ENCODE assay signal across 26 mouse cellular contexts in genomic region chr3:133541000-133541399, GRCm38 (mm10). TPM values are rescaled to one million over a fixed set of nuclear protein-coding genes. Genes with fewer than 3 reads are reported as not detected.
DNase-seq lines count a peak whose midpoint lies in the region; ATAC-seq and TF ChIP-seq lines count a peak whose summit lies in the region.
"Had no signal": no experiment of that assay in that cellular context is flagged by ENCODE, and none has a peak within 500 bp of the region (broad histone marks: within the 10 kb centered on the region; RNA-seq: fewer than 3 reads in every experiment).

No protein-coding gene starts in this region.

- H3K4me1 ChIP-seq in megakaryocyte, embryonic 14.5 days, result peaks cover 37% of the 10 kb centered on the region
- H3K4me1 ChIP-seq in midbrain, embryonic 15.5 days, result peaks cover 24% of the 10 kb centered on the region
- peaks cover 22% of the 10 kb centered on the region for H3K4me1 ChIP-seq in midbrain, embryonic 10.5 days
- peaks cover 16% of the 10 kb centered on the region; the same call in 1 of the 2 replicates for H3K4me1 ChIP-seq in embryonic facial prominence, embryonic 10.5 days
- H3K4me1 ChIP-seq: intestine, embryonic 15.5 days had no signal

- peak; percentile 28 for DNase-seq in heart, adult 11 months
- no peak for DNase-seq in heart, postnatal 14 days
- no peak for DNase-seq in midbrain, embryonic 10.5 days (ENCODE audit: low spot score)
- no peak for DNase-seq in embryonic facial prominence, embryonic 10.5 days (ENCODE audit: low spot score)
- DNase-seq in layer of hippocampus, adult 2 months (ENCODE audit: low spot score in 2 of 2), result no peak
- DNase-seq: adrenal gland, adult 8-10 months; adrenal gland, postnatal 25 days; cerebellum, adult 11-12 months; cerebellum, adult 8-10 months; cerebellum, postnatal 14 days; forebrain, postnatal 0 days; gastrocnemius, adult 2 months; gastrocnemius, postnatal 14 days; heart, adult 18-20 months; heart, postnatal 10 days; heart, postnatal 4 days had no signal

- TF ChIP-seq CTCF in layer of hippocampus, adult 2 months (conservative IDR thresholded peaks at IDR 0.05), result no peak

- no peaks in the 10 kb centered on the region for H3K27me3 ChIP-seq in megakaryocyte, embryonic 14.5 days (replicated peaks)
- H3K27me3 ChIP-seq in midbrain, embryonic 15.5 days (replicated peaks), result no peaks in the 10 kb centered on the region
- H3K27me3 ChIP-seq in midbrain, embryonic 10.5 days (ENCODE audit: low read depth, poor library complexity, severe bottlenecking), result peaks cover 8% of the 10 kb centered on the region; the same call in 1 of the 2 replicates
- H3K27me3 ChIP-seq in embryonic facial prominence, embryonic 10.5 days (replicated peaks; ENCODE audit: low read depth, poor library complexity, severe bottlenecking), result 0 out of 2 replicates have a peak, but pooled peaks cover 5% of the 10 kb centered on the region
- H3K27me3 ChIP-seq: embryonic facial prominence, embryonic 12.5 days; embryonic facial prominence, embryonic 15.5 days; heart, embryonic 12.5 days; heart, embryonic 15.5 days; intestine, embryonic 15.5 days had no signal

- H3K4me3 ChIP-seq in megakaryocyte, embryonic 14.5 days (replicated peaks), result peak overlapping the region; percentile 38
- no peak overlapping the region for H3K4me3 ChIP-seq in midbrain, embryonic 15.5 days
- no peak overlapping the region for H3K4me3 ChIP-seq in midbrain, embryonic 10.5 days
- no peak overlapping the region for H3K4me3 ChIP-seq in embryonic facial prominence, embryonic 10.5 days
- no peak overlapping the region for H3K4me3 ChIP-seq in layer of hippocampus, adult 2 months
- H3K4me3 ChIP-seq: embryonic facial prominence, embryonic 12.5 days; embryonic facial prominence, embryonic 15.5 days; gastrocnemius, adult 2 months; heart, embryonic 12.5 days; heart, embryonic 15.5 days; intestine, embryonic 15.5 days had no signal

- intact Hi-C loops in heart, postnatal 14 days (cut with DNase I), result loop anchor here (5.0 to 10.0 kb wide), 4 partner anchors 39 to 694 kb away; partner anchors contain the start of genes Cxxc4 and Ppa2

- no peak overlapping the region for H3K9ac ChIP-seq in midbrain, embryonic 15.5 days
- H3K9ac ChIP-seq: embryonic facial prominence, embryonic 12.5 days; embryonic facial prominence, embryonic 15.5 days; forebrain, postnatal 0 days; heart, embryonic 12.5 days; heart, embryonic 15.5 days; intestine, embryonic 15.5 days had no signal

- H3K36me3 ChIP-seq in megakaryocyte, embryonic 14.5 days (replicated peaks; ENCODE audit: low read length), result peaks cover 32% of the 10 kb centered on the region
- H3K36me3 ChIP-seq in midbrain, embryonic 15.5 days (replicated peaks), result 0 out of 2 replicates have a peak, but pooled peaks cover 3% of the 10 kb centered on the region
- H3K36me3 ChIP-seq in midbrain, embryonic 10.5 days, result peaks cover 28% of the 10 kb centered on the region
- H3K36me3 ChIP-seq in embryonic facial prominence, embryonic 10.5 days (replicated peaks), result peaks cover 28% of the 10 kb centered on the region
- H3K36me3 ChIP-seq: intestine, embryonic 15.5 days had no signal

- no peaks in the 10 kb centered on the region for H3K9me3 ChIP-seq in megakaryocyte, embryonic 14.5 days
- H3K9me3 ChIP-seq in midbrain, embryonic 15.5 days, result no peaks in the 10 kb centered on the region
- peaks cover 8% of the 10 kb centered on the region; the same call in 1 of the 2 replicates for H3K9me3 ChIP-seq in midbrain, embryonic 10.5 days (replicated peaks)
- 0 out of 2 replicates have a peak, but pooled peaks cover 3% of the 10 kb centered on the region for H3K9me3 ChIP-seq in embryonic facial prominence, embryonic 10.5 days
- H3K9me3 ChIP-seq: embryonic facial prominence, embryonic 12.5 days; embryonic facial prominence, embryonic 15.5 days; heart, embryonic 15.5 days; intestine, embryonic 15.5 days had no signal

- no peak for ATAC-seq in megakaryocyte, adult 5-6 weeks (ENCODE audit: poor library complexity, severe bottlenecking)
- ATAC-seq in midbrain, embryonic 15.5 days (replicated peaks), result no peak
- ATAC-seq: activated CD4-positive, CD25-positive, alpha-beta regulatory T cell, adult 4 months; forebrain, embryonic 14.5 days; forebrain, postnatal 0 days; intestine, embryonic 15.5 days had no signal

- H3K4me2 ChIP-seq in midbrain, embryonic 15.5 days, result peak overlapping the region; percentile 15; the same call in 1 of the 2 replicates
- H3K4me2 ChIP-seq: embryonic facial prominence, embryonic 12.5 days; embryonic facial prominence, embryonic 15.5 days; heart, embryonic 12.5 days; intestine, embryonic 15.5 days had no signal

- no peak overlapping the region for H3K27ac ChIP-seq in midbrain, embryonic 15.5 days
- H3K27ac ChIP-seq in midbrain, embryonic 10.5 days (replicated peaks), result no peak overlapping the region
- no peak overlapping the region for H3K27ac ChIP-seq in embryonic facial prominence, embryonic 10.5 days (replicated peaks)
- H3K27ac ChIP-seq in layer of hippocampus, adult 2 months, result no peak overlapping the region
- H3K27ac ChIP-seq: embryonic facial prominence, embryonic 12.5 days; embryonic facial prominence, embryonic 15.5 days; gastrocnemius, adult 2 months; heart, embryonic 15.5 days; intestine, embryonic 15.5 days had no signal

RNA-seq across cellular contexts. Expression of gene Tet2, which starts 3.9 kb away (rescaled TPM):
- total RNA-seq in heart, postnatal 14 days (2021), result 10 to 100 TPM; 32.3 to 36.3 TPM
- 1.8 TPM in 1 of 2 replicates, not detected in the other for polyA plus RNA-seq in megakaryocyte, embryonic 14.5 days (2012; ENCODE audit: insufficient read depth, low replicate concordance)
- 62.8 and 68.7 TPM in 2 replicates for total RNA-seq in megakaryocyte, adult 5-6 weeks (2015)
- total RNA-seq in megakaryocyte, adult 5-6 weeks (2017), result 68.7 and 85.7 TPM in 2 replicates
- 23.0 and 25.4 TPM in 2 replicates for polyA plus RNA-seq in midbrain, embryonic 15.5 days (2015; fragmentation: Nextera tagmentation; extraction: Ambion mirVana)
- 14.6 and 19.7 TPM in 2 replicates for polyA plus RNA-seq in midbrain, embryonic 10.5 days (2016; fragmentation: Nextera tagmentation; extraction: Ambion mirVana)
- 18.5 and 19.0 TPM in 2 replicates for polyA plus RNA-seq in embryonic facial prominence, embryonic 10.5 days (2016; fragmentation: Nextera tagmentation; extraction: Ambion mirVana)
- total RNA-seq in layer of hippocampus, adult 2 months (2021), result 10 to 100 TPM; 40.7 to 45.9 TPM
